Mouse (Mus musculus) heart, postnatal 0 days (tissue): ENCODE measurements at regions not wholly inside any gene's neighbourhood (a gene's known extent, or its start where the extent isn't known, plus 50 kb on each side); places are given as distances from the start of the nearest gene placed in this dataset.

Source experiments
- ATAC-seq: fragments of 200-750 bp; cut with Nextera tagmentation; 2 replicates; pipeline ENCODE4 v1.8.0; 2017; ENCODE audit warnings: low read depth, moderate number of reproducible peaks, moderate library complexity; ENCODE audit not compliant: insufficient read depth
- DNase-seq: peaks from one replicate; pipeline ENCODE4 v3.0.0-alpha.2; 2016; ENCODE audit warnings: low spot score
- H3K27ac ChIP-seq: fragments of 300-500 bp; sonication (generic); 2 replicates; pipeline ENCODE4 v1.5.1; 2014; ENCODE audit warnings: low read depth, mild to moderate bottlenecking
- H3K27me3 ChIP-seq: fragments of 300-500 bp; sonication (generic); 2 replicates; pipeline ENCODE4 v1.6.1; 2014; ENCODE audit warnings: low read length, mixed read lengths; ENCODE audit not compliant: control insufficient read depth, insufficient read depth
- H3K36me3 ChIP-seq: fragments of 300-500 bp; sonication (generic); replicated peaks from 2 replicates; pipeline ENCODE4 v1.6.1; 2014; ENCODE audit warnings: low read length, mixed read lengths; ENCODE audit not compliant: control insufficient read depth, insufficient read depth
- H3K4me1 ChIP-seq: fragments of 300-500 bp; sonication (generic); 2 replicates; pipeline ENCODE4 v1.6.1; 2014; ENCODE audit warnings: antibody characterized with exemption; ENCODE audit not compliant: control insufficient read depth, insufficient read depth
- H3K4me2 ChIP-seq: fragments of 300-500 bp; sonication (generic); 2 replicates; pipeline ENCODE4 v1.6.1; 2014; ENCODE audit warnings: low read depth, mild to moderate bottlenecking, low read length, moderate library complexity
- H3K4me3 ChIP-seq: fragments of 300-500 bp; sonication (generic); 2 replicates; pipeline ENCODE4 v1.5.1; 2014; ENCODE audit warnings: low read depth, low read length
- H3K9ac ChIP-seq: fragments of 300-500 bp; sonication (generic); replicated peaks from 2 replicates; pipeline ENCODE4 v1.6.1; 2014; ENCODE audit warnings: low read depth, low read length, mixed read lengths
- H3K9me3 ChIP-seq: fragments of 300-500 bp; sonication (generic); replicated peaks from 2 replicates; pipeline ENCODE4 v1.6.1; 2016; ENCODE audit warnings: low read length; ENCODE audit not compliant: control insufficient read depth
- CTCF ChIP-seq: IDR thresholded peaks from 2 replicates; pipeline ENCODE4 v1.5.1; 2016; ENCODE audit warnings: antibody characterized with exemption, control low read depth, low read depth
- EP300 ChIP-seq: IDR thresholded peaks from 2 replicates; pipeline ENCODE4 v1.6.1; 2016; ENCODE audit warnings: antibody characterized with exemption, low read depth
- WGBS: fragments of 180-500 bp; shearing (Covaris S2); extraction: QIAGEN DNeasy Blood & Tissue Kit; methylation state at CpG from one replicate; pipeline ENCODE4 v1.1.7; 2014; 5-methylcytosine and 5-hydroxymethylcytosine counted together

DNA sequence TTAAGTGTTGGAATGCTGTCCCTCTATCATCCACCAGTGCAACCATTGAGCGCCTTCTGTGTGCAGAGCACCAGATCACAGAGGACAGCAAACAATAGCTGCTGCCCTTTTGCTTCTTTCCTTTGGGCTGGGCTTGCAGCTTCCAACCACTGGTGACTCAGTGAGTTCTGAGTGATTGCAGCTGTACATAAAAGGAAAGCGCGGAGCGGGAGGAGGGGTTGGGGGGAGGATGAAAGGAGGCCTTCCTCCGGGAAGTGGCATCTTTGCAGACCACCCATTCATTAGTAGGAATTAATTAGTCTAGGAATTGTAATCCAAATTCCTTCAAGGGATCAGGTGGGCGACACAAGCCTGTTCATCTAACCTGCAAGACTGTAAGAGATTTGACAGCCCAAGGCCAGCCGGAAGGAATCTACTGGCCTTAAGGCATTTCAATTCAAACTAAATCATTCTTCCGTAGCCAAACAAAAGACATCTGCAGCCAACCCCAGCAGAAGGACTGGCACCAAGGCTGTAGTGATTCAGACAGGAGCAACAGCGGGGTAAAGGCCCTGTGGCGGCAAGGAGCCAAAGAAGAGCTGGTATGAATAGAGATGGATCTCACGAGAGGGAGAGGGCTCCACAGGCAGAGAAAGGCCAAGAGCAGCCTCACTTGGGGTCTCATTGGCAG is 52.8 kb upstream of the Sgk1 start:
- Histone ChIP-seq H3K4me2 (no peak overlapping the region), H3K27me3 (no peaks in the 10 kb centered on the region), H3K27ac (no peak overlapping the region), H3K4me1 (no peaks in the 10 kb centered on the region), H3K9me3 (no peaks in the 10 kb centered on the region), H3K9ac (no peak overlapping the region), H3K4me3 (no peak overlapping the region), H3K36me3 (no peaks in the 10 kb centered on the region)
- TF ChIP-seq EP300 (no peak), CTCF (no peak)
- ATAC-seq (no peak), DNase-seq (no peak)
- 78% methylated on average over 11 of the region's 11 CpGs for WGBS

DNA sequence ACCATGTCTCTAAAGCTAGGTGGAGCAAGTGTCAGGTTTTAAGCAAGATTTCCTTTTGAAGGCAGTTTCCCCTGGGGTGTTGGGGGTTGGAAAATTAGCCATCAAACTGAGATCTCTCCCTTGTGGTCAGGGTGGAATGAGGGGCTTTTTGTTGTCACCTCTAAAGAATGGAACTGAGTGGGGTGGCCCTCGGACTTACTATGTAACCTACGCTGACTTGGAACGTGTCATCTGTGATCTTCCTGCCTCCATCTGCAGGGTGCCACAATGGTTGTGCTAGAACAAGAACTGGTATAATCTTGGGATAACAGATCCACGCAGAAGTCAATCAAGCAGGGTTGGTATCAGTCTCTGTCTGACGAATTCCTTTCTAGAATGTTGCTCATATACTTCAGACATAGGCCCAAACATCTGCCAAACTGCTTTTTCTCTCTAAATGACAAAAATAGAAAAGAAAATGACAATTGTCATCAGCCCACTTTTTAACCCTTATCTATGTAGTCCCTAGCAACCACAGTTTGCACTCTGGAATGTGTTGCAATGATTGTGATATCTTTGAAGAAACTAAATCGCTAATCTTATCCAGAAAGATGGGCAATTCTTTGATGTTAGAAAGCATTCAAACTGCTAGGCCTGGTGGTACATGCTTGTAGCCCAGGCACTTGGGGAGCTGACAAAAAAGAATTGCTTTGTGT is 50.8 kb upstream of the Sgk1 start:
- Histone ChIP-seq H3K27me3 (no peaks in the 10 kb centered on the region), H3K4me3 (no peak overlapping the region), H3K36me3 (no peaks in the 10 kb centered on the region), H3K4me1 (no peaks in the 10 kb centered on the region), H3K9me3 (no peaks in the 10 kb centered on the region), H3K9ac (no peak overlapping the region), H3K4me2 (no peak overlapping the region), H3K27ac (no peak overlapping the region)
- 62% methylated on average over 6 of the region's 6 CpGs for WGBS
- DNase-seq: no peak
- no peak for ATAC-seq
- TF ChIP-seq CTCF (no peak), EP300 (no peak)
